Mouse (Mus musculus) common myeloid progenitor, adult 5-6 weeks (primary cell): ENCODE data around the gene Rbbp5. TPM values are rescaled to one million over a fixed set of nuclear protein-coding genes. Genes with fewer than 3 reads are reported as not detected.
A peak's percentile ranks its signal among the peaks of the same experiment; 100 is the strongest.
"Not testable (repeated sequence)": the region's sequence is repeated elsewhere in the genome, so short reads cannot be mapped to it uniquely, and the experiment has no call there.

ENCODE experiments used
- ATAC-seq: replicated peaks from 2 replicates; pipeline ENCODE4 v1.8.0; 2016; ENCODE audit warnings: low read depth, mild to moderate bottlenecking, moderate TSS enrichment, inconsistent platforms; ENCODE audit not compliant: poor library complexity, severe bottlenecking
- total RNA-seq: library from RNA; stranded (forward); fragments of 200-1000, 187-1606 nt; gene quantifications from 2 replicates; pipeline ENCODE4 v1.2.3, GENCODE M21; 2017

The Rbbp5 gene
- total RNA-seq = 47.4 and 56.9 TPM in 2 replicates

DNA sequence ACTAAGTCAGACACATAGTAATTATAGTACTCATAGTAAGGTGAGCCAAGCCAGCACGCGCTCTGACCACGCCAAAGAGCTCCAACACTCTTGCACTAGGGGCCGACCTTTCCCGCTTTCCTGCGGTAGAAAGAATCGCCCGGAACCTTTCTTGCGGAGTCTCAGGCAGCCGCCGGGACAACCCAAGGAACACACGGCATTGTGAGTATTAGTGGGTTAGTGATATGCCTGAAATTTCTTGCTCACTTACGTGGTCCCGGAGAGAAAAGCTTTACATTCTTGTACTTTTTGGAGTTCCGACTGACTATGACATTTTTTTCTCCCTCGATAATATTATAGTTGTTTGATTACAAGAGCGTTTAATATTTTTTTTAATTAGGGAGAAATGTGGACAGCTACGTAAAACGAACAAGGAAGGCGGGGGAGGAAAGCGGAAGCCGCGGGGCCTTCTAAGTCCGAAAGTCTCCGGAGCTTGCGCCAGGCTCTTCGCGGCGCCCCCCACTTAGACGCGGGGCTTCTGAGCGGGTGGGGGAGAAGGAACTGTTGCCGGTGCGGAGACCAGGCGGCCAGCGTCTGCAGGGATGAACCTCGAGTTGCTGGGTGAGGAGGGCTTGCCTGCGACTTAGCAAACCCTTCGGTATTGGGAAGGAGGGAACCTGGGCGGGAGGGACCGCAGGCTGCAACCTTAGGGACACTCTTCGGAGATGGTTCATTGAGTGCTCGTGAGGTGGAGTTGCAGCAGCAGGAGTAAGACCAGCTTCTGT, at the start of gene Rbbp5:
Rbbp5 (plus strand) TSS at position 438 of the 764 bp plus-strand sequence.
- peak; percentile 89 for ATAC-seq

DNA sequence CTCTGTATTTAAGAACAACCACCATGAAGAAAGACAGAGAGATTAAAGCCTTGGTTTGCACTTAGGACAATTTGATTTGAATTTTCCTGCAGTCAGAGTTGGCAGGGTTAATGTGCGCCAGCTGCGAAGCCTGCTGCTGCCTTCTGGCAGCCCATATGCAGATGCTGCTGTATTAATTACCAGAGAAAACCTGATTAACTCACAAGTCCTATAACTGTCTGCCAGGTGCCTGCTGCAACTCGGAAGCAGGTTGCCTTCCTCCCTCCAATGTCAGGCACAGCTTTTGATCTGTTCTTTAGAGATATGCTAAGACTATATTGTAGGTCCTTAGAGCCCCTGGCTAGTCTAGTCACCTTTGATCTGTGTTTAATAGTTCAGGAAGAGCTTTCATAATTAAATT, 46.3 kb upstream of the Rbbp5 start:
- no peak for ATAC-seq

DNA sequence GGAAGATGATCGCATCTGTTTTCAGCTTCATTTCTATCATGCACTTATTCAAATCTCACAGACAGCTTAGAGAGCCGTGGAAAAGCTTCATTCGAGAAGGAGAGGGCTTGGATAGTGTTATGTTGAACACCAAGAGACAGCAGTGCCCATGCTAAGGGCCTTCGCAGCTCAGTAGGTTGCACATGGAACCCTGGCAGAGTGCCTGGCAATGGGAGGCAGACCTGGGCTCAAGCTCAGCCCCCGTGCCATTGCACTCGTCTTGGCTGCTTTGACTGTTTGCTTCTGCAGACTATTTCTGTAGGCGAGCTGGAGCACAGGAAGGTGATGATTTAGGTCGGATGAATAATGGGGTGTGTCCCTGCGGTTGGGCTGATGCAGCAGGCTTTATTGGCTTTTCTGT, 45.4 kb upstream of the Rbbp5 start:
- ATAC-seq = no peak

DNA sequence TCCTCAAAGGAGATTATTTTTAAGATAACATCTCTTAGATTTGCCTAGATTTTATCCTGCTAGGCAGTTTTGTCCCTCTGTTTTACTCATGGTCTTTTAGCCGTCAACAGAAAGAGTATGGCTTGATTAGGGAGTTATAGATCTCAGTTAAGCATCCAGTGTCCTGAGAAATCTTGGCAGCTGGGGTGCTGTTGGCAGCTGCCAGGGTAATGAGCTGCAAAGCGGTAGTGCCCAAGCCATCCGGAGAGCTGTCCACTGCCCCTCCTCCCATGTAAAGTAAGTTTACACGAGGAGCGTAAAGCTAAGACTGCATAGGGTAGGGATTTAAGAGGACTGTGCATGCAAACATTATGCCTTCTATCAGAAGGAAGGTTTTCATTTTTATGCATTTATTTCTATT, 43.8 kb upstream of the Rbbp5 start:
- ATAC-seq = no peak

DNA sequence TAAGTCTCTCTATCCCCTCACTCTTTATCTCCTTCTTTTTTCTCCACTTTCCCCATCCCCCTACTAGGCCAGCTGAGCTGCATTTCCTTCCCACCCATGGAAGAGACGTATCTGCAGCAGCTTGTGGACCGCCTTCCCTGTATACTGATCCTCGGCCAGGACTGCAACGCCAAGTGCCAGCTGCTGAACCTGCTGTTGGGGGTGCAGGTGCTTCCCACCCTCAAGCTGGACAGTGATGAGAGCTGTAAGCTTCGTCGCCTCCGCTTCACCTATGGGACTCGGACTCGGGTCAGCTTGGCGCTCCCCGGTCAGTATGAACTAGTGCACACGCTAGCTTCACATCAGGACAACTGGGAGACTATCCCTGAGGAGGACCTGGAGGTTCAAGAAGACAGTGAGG, 43.1 kb upstream of the Rbbp5 start:
- ATAC-seq = no peak

DNA sequence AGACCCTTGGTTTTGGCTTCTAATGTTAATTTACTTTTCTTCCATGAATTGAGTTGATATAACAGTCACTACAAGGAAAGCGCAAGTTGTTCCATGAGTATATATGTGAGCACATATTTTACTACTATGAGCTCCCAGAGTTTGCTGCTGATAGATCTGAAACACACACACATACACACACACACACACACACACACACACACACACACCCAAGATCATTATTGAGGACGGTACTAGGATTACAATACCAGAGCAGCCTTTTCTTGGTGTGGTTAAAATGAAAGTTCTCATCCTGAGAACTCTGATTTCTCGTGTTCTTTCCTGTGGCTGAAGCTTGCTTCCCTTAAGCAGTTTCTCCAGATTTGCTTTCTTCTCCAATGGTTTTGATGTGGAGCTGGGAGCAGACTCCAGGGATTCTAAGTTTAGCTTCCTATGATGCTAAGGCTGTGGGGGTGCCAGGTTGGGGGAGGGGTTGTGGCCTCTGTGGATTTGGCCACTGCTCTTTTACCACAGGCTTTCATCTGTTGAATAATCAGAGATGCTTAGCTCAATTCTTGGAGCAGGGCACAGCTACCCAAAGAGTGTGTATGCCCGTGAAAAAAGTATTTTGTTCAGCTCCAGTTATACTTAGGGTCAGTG, 40.7 kb upstream of the Rbbp5 start:
- no peak for ATAC-seq

DNA sequence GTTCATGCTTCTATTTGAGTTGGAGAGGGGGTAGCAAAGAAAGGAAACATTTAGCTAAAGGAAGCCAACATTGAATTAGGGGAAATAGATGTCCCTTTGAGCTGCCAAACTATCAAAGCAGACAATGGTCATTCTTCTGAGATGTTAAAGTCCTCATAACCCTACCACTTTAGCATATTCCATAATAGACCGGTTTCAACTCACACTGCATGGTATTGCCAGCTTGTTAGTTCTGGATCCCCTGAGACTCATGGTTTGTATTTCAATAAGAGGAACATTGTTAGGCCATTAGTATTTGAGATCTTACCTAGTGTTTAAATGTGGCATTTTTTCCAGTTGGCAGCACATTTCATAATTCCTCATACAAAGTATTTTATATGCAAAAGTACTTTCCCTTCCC, 40.2 kb upstream of the Rbbp5 start:
- no peak for ATAC-seq

DNA sequence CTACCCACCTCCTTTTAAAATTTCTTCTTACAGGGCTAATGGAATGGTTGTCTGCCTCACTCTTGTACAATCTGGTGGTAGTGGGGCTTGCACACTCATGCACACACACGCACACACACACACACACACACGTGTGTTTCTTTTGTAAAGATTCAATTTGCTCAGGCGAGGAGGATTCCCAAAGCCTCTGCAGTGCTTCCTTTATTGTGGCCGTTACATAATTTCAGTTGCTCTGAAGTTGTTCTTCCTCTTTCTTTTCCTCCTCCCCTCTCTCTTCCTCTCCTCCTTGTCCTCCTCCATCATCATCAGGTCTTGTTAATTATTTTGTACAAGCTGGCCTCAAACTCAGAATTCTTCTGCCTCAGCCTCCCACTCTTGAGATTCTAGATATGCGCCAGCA, 39.8 kb upstream of the Rbbp5 start:
- peak; percentile 59 for ATAC-seq

DNA sequence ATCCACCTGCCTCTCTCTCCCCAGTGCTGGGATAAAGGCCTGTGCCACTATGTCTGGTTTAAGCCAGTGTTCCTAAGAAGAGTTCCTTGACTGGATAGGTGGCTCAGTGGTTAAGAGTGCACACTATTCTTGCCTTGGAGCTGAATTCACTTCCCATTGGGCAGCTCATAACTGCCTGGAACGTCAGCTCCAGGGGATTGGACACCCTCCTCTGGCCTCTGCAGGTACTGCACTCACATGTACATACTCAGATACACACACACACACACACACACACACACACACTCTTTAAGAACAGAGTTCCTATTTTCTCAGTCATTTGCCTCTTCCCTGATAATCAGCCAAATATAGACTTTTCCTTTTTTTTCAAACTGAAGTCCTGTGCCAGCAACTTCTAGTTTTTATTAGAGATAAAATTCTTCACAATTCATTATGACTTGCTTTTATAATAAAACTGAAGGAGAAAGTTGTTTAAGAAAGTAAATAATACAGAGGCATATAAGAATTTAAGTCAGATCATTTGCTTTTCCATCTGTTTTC, 36.2 kb upstream of the Rbbp5 start:
- ATAC-seq = no peak

DNA sequence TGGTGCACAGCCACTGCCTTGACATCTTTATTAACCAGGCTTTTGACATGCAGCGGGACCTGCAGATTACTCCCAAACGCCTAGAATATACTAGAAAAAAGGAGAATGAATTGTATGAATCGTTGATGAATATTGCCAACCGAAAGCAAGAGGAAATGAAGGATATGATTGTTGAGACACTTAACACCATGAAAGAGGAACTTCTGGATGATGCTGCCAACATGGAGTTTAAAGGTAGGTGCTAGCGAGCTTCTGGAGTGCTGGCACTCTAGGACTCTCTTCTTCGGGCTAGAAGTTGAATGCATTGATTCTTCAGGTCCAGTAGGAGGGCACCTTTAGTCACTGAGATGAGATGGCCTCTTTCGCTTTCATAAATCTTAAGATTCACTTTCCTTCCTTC, 27.4 kb upstream of the Rbbp5 start:
- no peak for ATAC-seq

DNA sequence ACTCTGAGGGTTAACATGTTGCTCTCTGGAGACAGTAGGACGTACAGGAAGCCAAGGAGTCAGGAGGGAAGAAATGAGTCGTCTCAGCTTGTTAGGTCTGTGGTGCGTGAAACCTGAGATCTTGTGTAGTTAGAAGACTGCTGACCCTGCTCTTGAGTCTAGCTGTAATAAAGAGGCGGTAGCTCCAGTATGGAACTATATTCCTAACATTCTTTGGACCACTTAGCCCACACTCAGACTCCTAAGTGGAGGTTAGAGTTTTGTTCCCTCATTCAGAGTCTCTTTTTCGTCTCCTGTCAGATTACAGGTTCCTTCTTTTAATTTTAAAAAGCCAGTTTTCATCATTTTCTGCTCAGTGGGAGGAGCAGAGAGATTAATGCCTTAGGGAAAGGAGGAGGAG, 12.5 kb upstream of the Rbbp5 start:
- ATAC-seq = no peak

DNA sequence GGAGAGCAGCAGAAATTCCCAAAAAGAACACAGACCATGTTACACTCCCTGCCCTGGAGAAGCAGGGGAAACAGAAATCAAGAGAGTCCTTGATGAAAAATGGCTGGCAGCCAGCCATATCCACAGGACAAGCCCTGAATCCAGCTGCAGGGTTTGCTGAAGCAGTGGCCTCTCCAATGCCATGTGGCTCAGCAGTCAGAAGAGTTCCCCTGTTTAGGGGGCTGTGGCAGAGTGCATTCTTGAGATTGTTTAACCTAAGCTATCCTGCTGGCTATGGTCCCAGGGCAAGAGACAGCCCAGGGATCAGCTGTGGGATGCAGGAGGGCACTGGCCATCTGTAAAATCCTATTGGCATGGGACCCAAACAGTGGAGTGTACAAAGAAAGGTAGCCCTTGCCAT, 8.2 kb upstream of the Rbbp5 start:
- no peak for ATAC-seq

DNA sequence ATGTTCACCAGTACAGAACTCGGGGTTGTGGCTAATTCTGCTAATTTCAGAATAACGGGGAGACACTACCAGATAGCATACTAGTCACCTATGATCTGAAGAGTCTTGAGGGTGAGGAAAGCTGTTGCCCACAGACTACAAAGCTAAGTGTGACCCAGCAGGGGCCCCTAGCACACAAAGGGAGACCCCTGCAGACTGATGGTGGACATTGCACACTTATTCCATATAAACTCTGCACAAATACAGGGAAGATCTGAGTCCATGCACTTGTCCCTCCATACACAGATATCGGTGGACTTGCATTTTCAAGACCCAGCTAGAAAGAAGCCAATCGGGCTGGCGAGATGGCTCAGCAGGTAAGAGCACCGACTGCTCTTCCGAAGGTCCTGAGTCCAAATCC, 7.6 kb upstream of the Rbbp5 start:
- 0 out of 2 replicates have a peak, but pooled peaks have one; percentile 31 for ATAC-seq

DNA sequence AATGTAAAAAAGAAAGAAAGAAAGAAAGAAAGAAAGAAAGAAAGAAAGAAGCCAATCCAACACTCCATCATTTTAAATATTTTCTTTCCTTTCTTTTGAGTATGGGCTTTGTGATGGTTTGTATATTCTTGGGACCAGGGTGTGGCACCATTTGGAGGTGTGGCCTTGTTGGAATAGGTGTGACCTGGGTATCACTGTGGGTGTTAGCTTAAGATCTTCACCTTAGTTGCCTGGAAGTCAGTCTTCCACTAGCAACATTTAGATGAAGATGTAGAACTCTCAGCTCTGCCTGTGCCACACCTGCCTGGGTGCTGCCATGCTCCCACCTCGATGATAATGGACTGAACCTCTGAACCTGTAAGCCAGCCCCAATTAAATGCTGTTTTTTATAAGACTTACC, 7.1 kb upstream of the Rbbp5 start:
- not testable (repeated sequence) for ATAC-seq

DNA sequence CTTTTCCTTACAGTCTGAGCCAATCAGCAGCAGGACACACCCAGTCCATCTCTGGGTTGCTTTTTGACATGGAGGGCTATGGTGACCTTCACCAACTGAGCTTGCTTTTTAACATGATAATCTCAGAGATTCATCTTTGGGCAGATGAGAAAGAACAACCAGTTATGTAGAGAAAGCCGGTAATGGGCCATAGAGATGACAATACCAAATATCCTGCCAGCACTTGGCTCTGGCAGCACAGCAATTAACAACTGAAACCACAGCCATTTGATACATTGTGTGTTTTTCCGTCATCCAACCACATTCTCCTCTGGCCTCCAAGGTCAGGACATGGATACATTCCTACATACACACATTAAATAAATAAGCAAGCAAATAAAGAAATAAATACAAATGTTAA, 6.1 kb upstream of the Rbbp5 start:
- ATAC-seq = no peak

DNA sequence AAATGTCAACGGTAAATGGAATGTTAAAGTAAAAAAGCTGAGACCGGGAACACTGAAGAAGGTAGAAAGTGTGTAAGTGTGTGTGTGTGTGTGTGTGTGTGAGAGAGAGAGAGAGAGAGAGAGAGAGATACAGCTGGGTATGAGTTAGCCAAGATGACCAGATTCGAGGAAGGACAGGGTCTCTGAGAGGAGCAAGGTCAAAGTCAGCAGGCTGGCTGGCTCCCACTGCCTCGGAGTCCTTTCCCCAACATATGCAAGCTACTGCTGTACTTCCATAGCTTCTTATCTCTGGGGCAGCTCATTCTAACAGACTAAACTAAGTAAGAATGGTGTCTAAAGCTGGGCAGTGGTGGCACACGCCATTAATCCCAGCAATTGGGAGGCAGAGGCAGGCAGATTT, 5.7 kb upstream of the Rbbp5 start:
- ATAC-seq = no peak

DNA sequence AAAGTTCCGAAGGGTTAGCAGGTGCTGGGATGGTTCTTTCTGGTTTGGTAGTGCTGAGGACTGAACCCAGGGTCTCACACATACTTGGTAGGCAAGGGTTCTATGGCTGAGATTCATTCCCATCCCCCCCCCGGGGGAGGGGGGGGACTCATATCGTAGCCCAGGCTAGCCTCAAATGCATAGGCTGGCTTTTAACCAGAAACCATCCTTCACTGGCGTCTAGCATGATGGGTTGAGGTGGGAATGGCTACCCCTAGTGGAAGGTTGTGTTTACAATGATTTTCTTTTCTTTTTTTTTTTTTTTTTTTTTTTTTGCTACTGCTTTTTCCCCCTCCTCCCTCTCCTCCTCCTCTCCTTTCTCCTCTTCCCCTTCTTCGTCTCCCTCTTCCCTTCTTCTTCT, 4.6 kb upstream of the Rbbp5 start:
- ATAC-seq = no peak

DNA sequence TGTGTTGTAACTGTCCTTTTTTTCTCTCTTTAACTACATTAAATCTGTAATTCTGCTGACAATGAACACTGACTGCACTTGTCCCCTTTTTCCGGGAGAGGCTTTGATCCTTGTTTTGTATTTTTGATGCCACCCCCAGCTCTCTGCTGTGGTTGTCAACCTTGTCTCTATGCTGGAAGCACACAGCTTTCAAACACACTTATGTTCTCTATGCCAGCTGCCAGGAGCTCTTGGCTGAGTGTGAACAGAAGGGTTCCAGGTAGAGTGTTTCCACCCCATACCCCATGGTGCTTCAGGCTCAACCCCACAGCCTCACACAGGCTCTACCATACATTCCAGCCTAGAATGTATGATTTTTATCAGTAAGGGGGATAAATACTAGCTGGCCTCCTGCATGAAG, 2.7 kb upstream of the Rbbp5 start:
- ATAC-seq = no peak

DNA sequence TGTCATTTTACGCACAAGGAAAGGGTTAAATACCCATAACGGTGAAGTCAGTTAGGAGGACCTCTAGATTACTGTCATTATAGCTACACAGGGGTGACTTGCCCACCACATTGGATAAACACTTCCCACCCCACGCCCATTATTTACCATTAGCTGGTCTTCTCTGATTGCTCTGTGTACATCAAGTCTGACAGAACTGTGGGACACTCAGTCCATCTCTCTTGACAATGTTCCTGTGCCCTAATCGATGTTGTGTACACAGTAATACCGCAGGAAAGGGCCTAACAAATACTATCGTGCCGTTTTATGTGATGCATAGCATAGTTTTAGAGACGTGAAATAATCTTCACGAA, 614 bp upstream of the Rbbp5 start:
- peak; percentile 27 for ATAC-seq

DNA sequence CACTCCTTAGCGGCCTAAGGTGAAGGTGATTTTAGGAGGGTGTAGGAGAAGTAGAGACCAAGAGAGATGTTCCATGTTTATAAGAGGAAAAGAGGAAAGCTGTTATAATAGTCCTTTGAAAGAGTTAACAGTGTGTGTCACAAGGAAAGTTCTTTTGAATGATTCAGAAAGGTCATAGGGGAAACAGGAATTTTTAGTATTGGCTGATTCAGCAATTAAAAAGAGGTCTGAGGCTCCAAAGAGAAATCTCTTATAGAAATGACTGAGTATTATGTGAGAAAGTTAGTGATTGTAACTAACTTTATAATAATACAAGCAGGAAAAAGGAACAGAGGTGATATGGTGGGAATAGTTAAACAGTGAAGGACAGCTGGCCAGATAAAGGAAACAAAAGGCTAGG, 2.3 kb downstream of the Rbbp5 start:
- ATAC-seq = no peak

DNA sequence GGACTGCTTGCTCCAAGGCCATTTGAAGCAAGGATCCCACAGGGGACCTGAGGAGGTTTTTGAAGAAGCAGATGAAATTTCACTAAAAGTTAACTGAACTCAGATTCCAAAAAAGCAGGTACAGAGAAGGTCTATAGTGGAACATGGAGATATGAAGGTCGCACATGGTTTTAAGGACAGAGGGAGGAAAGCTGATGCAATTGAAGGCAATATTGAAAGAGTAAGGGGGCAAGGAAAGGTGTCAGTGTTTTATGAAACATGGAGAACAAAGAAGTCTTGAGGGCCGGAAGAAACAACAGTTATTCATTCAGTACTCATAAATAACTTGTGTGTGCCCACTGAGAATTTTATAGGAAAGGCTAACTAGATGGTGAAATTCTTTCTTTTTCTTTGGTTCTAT, 4.5 kb downstream of the Rbbp5 start:
- no peak for ATAC-seq

DNA sequence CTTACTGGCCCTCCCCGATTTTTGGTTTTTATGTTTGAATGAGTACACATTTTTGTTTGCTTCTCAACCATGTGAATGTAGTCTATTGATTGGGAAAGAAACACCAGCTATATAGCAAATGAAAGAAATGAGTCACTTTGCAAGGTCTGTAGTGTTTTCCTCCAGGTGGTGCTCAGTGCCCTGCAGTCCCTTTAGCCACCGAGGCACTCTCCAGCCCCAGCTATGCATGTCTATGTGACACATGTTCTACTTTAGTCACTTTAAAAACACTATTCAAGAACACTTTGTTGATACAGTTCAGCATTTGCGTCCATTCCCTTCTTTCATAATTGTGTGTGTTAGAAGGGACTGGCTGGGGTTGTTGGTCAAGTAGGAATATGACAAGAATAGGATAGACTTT, 6.1 kb downstream of the Rbbp5 start:
- ATAC-seq = no peak
